Mouse (Mus musculus) cerebellum, adult 2 months (tissue): ENCODE results near the gene Esyt3. TPM values are rescaled to one million over a fixed set of nuclear protein-coding genes. Genes with fewer than 3 reads are reported as not detected.

ENCODE experiments used
- DNase-seq, 2 experiments: peaks; one replicate each; pipeline ENCODE4 v3.0.0; 2021
- H3K27ac ChIP-seq: fragments of 200-500 bp; 2 replicates; pipeline ENCODE4 v1.5.1; 2012; ENCODE audit warnings: low read length, control low read depth, inconsistent platforms; ENCODE audit not compliant: insufficient read depth
- H3K27me3 ChIP-seq: fragments of 200-500 bp; 2 replicates; pipeline ENCODE4 v1.6.1; 2012; ENCODE audit warnings: inconsistent platforms, mild to moderate bottlenecking, low read length, moderate library complexity; ENCODE audit not compliant: control insufficient read depth, insufficient read depth
- H3K4me1 ChIP-seq: fragments of 200-500 bp; 2 replicates; pipeline ENCODE4 v1.6.1; 2011; ENCODE audit warnings: low read length; ENCODE audit not compliant: control insufficient read depth, insufficient read depth
- H3K4me3 ChIP-seq: fragments of 200-500 bp; replicated peaks from 2 replicates; pipeline ENCODE3; 2011; ENCODE audit warnings: mild to moderate bottlenecking, low read depth, low read length, control low read depth; ENCODE audit not compliant: insufficient read depth
- CTCF ChIP-seq: fragments of 200-500 bp; IDR thresholded peaks from 2 replicates; pipeline ENCODE4 v1.5.1; 2011; ENCODE audit warnings: low read depth, mild to moderate bottlenecking, control low read depth, low read length, moderate library complexity, borderline replicate concordance; ENCODE audit not compliant: insufficient read depth
- POLR2A ChIP-seq: fragments of 200-500 bp; IDR thresholded peaks from 2 replicates; pipeline ENCODE4 v1.6.1; 2011; ENCODE audit warnings: low read length, control low read depth, borderline replicate concordance; ENCODE audit not compliant: insufficient read depth
- WGBS: fragments of 180-500 bp; shearing (Covaris S2); methylation state at CpG from one replicate; pipeline ENCODE4 v1.1.7; 2018; 5-methylcytosine and 5-hydroxymethylcytosine counted together
- polyA plus RNA-seq: library from polyadenylated mRNA; depleted of rRNA; stranded (reverse); fragments of >200 nt; gene quantifications from 2 replicates; pipeline ENCODE4 v1.2.3, GENCODE M21; 2012; rRNA removed

Gene Esyt3
- polyA plus RNA-seq, 1 experiment: 0.43 TPM

- DNase-seq: no peak
- no peaks in the 10 kb centered on the region for H3K4me1 ChIP-seq
- 32% methylated on average over 4 of the region's 4 CpGs for WGBS
- no peaks in the 10 kb centered on the region for H3K27me3 ChIP-seq
- no peak overlapping the region for H3K4me3 ChIP-seq
- TF ChIP-seq CTCF (no peak), POLR2A (no peak)
- no peak overlapping the region for H3K27ac ChIP-seq
Measured at GRCm38 (mm10) chr9:99326881-99327280, 31.5 kb downstream of the Esyt3 start.

- H3K27ac ChIP-seq: no peak overlapping the region
- no peak for DNase-seq
- TF ChIP-seq POLR2A (no peak), CTCF (no peak)
- H3K4me3 ChIP-seq: no peak overlapping the region
- no peaks in the 10 kb centered on the region for H3K4me1 ChIP-seq
- H3K27me3 ChIP-seq: no peaks in the 10 kb centered on the region
- WGBS: 61% methylated on average over 4 of the region's 4 CpGs
Measured at GRCm38 (mm10) chr9:99325961-99326360, 32.4 kb downstream of the Esyt3 start.

DNA sequence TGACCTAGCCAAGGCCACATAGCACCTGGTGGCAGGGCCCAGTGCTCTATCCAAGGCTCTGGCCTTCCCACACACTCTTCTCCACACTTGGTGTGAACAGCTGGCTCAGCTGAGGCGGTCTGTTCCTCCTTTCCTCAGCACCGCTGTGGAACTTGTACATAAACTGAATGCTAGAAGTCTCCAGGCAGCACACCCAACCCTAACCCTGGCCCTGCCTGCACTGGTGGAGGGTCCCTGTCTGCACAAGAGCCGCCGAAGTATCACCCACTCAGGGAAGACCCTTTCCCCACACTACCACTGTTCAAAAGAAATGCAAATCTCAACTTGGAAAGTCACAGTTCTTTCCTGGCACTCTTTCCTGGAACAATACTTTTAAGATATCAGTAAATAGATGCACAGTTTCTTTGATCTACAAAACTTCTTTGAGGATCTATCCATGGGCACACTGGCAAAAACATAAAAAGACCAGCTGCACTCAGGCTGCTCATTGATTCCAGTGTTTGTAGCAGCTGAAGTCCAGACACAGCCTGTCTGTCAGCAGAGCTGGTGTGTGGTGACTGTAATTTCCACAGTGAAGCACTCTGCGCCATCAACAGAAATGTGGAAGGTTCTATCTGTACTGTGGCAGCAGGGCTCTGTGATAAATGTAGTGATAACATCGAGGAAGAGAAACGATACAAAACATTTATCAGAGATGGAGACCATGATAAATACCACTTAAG, 33.0 kb downstream of the Esyt3 start:
- 86% methylated on average over 7 of the region's 7 CpGs for WGBS
- no peak for TF ChIP-seq CTCF
- TF ChIP-seq POLR2A: no peak
- Histone ChIP-seq H3K27me3 (no peaks in the 10 kb centered on the region), H3K27ac (no peak overlapping the region), H3K4me3 (no peak overlapping the region), H3K4me1 (no peaks in the 10 kb centered on the region)
- DNase-seq: no peak

DNA sequence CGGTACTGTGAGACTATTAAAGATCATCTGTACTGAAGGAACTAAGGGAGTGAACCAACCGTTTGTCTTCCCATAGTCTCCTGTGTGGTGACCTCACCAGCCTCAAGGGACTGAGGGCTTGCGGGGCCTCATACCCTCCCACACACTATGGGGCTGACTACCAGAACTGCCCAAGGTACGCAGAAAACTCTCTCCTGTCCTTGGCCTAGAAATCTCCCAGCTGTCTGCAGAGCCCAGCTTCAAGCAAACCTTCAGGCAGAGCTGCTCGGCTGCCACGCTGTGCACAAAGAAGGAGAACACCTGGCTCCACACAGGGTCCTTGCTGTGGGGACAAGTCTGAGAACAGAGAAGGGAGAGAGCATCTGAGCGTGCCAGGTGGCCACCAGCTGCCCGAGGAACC, 38.4 kb downstream of the Esyt3 start:
- TF ChIP-seq CTCF (no peak), POLR2A (no peak)
- peak; percentile 8 to 15 for DNase-seq
- WGBS: 50% methylated on average over 8 of the region's 8 CpGs
- H3K27ac ChIP-seq: no peak overlapping the region
- no peaks in the 10 kb centered on the region for H3K4me1 ChIP-seq
- H3K4me3 ChIP-seq: no peak overlapping the region
- no peaks in the 10 kb centered on the region for H3K27me3 ChIP-seq

- no peak for DNase-seq
- Histone ChIP-seq H3K4me1 (no peaks in the 10 kb centered on the region), H3K27ac (no peak overlapping the region), H3K4me3 (no peak overlapping the region), H3K27me3 (no peaks in the 10 kb centered on the region)
- WGBS: 28% methylated on average over 8 of the region's 8 CpGs
- no peak for TF ChIP-seq CTCF
- TF ChIP-seq POLR2A: no peak
Measured at GRCm38 (mm10) chr9:99319343-99319951, 38.9 kb downstream of the Esyt3 start.

- Histone ChIP-seq H3K4me3 (no peak overlapping the region), H3K27me3 (no peaks in the 10 kb centered on the region), H3K27ac (no peak overlapping the region), H3K4me1 (no peaks in the 10 kb centered on the region)
- 91% methylated on average over 6 of the region's 6 CpGs for WGBS
- DNase-seq: no peak
- TF ChIP-seq CTCF (no peak), POLR2A (no peak)
Measured at GRCm38 (mm10) chr9:99306226-99306625, 52.1 kb downstream of the Esyt3 start.

GRCm38 (mm10) chr9:99304296-99304695, 54.1 kb downstream of the Esyt3 start:
- Histone ChIP-seq H3K4me3 (no peak overlapping the region), H3K27ac (no peak overlapping the region), H3K4me1 (no peaks in the 10 kb centered on the region), H3K27me3 (no peaks in the 10 kb centered on the region)
- no peak for TF ChIP-seq CTCF
- TF ChIP-seq POLR2A: no peak
- 91% methylated on average over 5 of the region's 5 CpGs for WGBS
- no peak for DNase-seq

Other genes starting within 250 kb of the Esyt3 start
- gene Pik3cb, start 217.9 kb downstream of the Esyt3 start, polyA plus RNA-seq: 15.7 and 16.5 TPM in 2 replicates
- gene Faiml, start 121.3 kb downstream of the Esyt3 start, polyA plus RNA-seq: not detected in 2 replicates
- 15.4 and 15.8 TPM in 2 replicates for gene Cep70, start 115.2 kb downstream of the Esyt3 start, polyA plus RNA-seq
- gene Mras, start 78.8 kb upstream of the Esyt3 start, polyA plus RNA-seq: 68.9 and 81.5 TPM in 2 replicates
- gene Nme9, start 92.9 kb upstream of the Esyt3 start, polyA plus RNA-seq: 0.15 and 0.49 TPM in 2 replicates
- 52.8 and 56.7 TPM in 2 replicates for gene Armc8, start 210.3 kb upstream of the Esyt3 start, polyA plus RNA-seq
- 14.2 and 15.3 TPM in 2 replicates for gene Dbr1, start 217.2 kb upstream of the Esyt3 start, polyA plus RNA-seq